Mouse (Mus musculus): ENCODE data around the gene Ak7. TPM values are rescaled to one million over a fixed set of nuclear protein-coding genes. Genes with fewer than 3 reads are reported as not detected.

The Ak7 gene
- polyA plus RNA-seq, 1 experiment from 2014 or later = 0.78 TPM

DNA sequence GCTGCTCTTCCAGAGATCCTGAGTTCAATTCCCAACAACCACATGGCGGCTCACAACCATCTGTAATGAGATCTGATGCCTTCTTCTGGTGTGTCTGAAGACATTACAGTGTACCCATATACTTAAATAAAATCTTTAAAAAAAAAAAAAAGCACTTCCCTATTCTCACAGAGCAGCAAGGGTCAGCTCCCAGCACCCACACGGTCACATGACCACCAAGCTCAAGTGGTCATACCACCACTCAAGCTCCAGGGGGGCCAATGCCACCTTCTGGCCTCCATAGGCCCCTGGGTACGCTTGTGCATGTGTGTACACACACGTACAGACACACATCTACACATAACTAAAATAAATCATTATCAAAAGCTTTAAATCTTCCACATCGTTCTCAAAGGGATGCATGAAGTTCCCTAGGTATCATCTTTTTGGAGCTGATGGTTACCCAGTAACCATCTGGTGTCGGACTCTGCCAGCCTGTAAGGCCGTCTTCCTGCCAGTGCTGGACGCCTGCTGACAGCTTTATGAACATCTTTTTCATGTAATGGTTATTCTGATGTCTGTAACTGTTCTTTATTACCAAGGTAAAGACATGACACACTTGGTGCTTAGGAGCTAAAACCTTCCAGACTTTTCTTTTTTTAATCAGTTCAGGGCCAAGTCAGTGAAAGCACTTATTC lies 8.5 kb upstream of the Ak7 start:
- no peak for ATAC-seq (ENCODE audit: low FRiP score)
- H3K9me3 ChIP-seq = no peaks in the 10 kb centered on the region
- H3K27me3 ChIP-seq = no peaks in the 10 kb centered on the region
- WGBS = 93% methylated on average over 8 of the region's 8 CpGs
- H3K4me3 ChIP-seq (replicated peaks) = no peak overlapping the region
- peaks cover 38% of the 10 kb centered on the region for H3K36me3 ChIP-seq (replicated peaks)
- no peak overlapping the region for H3K4me2 ChIP-seq
- H3K4me1 ChIP-seq = no peaks in the 10 kb centered on the region
- H3K27ac ChIP-seq = no peak overlapping the region
- H3K9ac ChIP-seq = no peak overlapping the region

DNA sequence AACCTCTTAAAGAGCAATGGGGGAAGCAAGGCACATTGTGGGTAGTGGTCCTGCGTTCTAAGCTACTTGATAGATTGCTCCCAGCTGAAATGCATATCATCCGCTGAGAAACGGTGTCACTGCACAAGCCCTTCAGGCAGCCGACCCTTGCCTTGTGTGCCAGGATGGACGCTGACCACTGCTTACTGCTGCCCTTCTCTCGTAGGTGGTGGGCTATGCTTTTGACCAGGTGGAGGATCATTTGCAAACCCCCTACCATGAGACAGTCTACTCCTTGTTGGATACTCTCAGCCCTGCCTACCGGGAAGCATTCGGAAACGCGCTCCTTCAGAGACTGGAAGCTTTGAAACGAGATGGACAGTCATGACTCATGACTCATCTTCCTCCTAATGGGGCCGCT lies 5.3 kb upstream of the Ak7 start:
- peaks cover 3% of the 10 kb centered on the region for H3K4me1 ChIP-seq
- H3K36me3 ChIP-seq (replicated peaks) = peaks cover 21% of the 10 kb centered on the region
- 94% methylated on average over 12 of the region's 12 CpGs for WGBS

DNA sequence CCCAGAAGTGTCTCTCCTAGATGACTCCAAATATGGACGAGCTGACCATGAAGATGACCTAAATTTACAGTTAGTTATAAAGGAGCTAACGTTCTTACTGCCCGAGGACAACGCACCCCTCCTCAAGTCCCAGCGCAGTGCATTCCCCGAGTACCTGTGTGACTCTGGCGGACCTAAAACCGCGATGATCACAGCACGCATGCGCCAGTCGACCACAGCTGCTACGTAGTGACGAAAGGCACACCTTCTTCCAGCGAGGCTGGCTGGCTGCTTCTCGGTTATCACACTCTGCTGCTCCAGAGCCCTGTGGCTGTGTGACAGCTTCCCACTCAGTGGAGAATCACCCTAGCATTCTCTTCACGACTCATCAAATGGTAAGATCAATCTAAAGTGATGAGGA lies 12.8 kb downstream of the Ak7 start:
- WGBS = 69% methylated on average over 17 of the region's 17 CpGs
- no peak for ATAC-seq (ENCODE audit: low FRiP score)
- peaks cover 9% of the 10 kb centered on the region; the same call in 1 of the 2 replicates for H3K4me1 ChIP-seq
- H3K9me3 ChIP-seq = no peaks in the 10 kb centered on the region
- H3K36me3 ChIP-seq (replicated peaks) = no peaks in the 10 kb centered on the region
- no peaks in the 10 kb centered on the region for H3K27me3 ChIP-seq
- H3K27ac ChIP-seq = no peak overlapping the region
- no peak overlapping the region for H3K9ac ChIP-seq
- no peak overlapping the region for H3K4me3 ChIP-seq (replicated peaks)
- H3K4me2 ChIP-seq = no peak overlapping the region

More for the DNA sequence above, 5.3 kb upstream of the Ak7 start:
- Histone ChIP-seq H3K4me2 (no peak overlapping the region), H3K9me3 (no peaks in the 10 kb centered on the region), H3K9ac (no peak overlapping the region), H3K27me3 (no peaks in the 10 kb centered on the region), H3K27ac (no peak overlapping the region), H3K4me3 (replicated peaks) (no peak overlapping the region)
- no peak for ATAC-seq (ENCODE audit: low FRiP score)

- H3K4me1 ChIP-seq = peaks cover 9% of the 10 kb centered on the region; the same call in 1 of the 2 replicates
- WGBS = 71% methylated on average over 3 of the region's 3 CpGs
Measured at GRCm38 (mm10) chr12:105720196-105720595, 14.4 kb downstream of the Ak7 start.

DNA sequence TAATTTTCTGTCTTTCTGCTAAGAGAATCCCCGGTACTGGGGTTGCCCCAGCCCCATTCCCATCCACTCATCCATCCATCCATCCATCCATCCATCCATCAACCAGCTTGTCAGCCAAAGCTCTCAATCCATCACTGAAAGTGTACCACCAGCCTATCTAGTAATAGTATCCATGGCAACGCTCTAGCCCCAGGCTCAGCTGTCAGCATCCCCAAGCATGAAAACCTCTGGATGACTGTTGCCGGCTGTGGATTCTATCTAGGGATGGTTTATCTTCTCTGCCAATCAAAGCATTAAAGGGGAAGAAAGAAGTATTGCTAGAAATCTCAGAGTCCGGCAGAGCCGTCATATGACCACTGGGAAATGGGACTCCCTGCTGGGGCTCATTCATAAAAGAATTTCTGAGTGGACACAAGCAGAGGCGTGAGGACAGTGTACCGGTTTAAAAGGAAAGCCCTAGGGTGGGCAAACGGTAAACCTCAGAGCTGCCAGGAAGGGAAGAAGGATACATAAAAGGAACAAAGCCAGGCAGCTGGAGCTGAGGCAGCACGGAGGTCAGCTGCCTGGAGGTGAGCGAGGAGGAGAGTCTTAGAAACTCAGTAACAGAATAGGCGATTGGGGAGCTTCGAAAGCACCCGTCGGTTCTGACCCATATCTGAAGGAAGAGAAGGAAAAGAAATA lies 15.8 kb downstream of the Ak7 start:
- no peaks in the 10 kb centered on the region for H3K36me3 ChIP-seq (replicated peaks)
- peak; percentile 63 for ATAC-seq (ENCODE audit: low FRiP score)
- no peak overlapping the region for H3K4me3 ChIP-seq (replicated peaks)
- H3K9ac ChIP-seq = no peak overlapping the region
- no peak overlapping the region for H3K4me2 ChIP-seq
- peak overlapping the region; percentile 54; the same call in 1 of the 2 replicates for H3K27ac ChIP-seq
- peaks cover 9% of the 10 kb centered on the region; the same call in 1 of the 2 replicates for H3K4me1 ChIP-seq
- WGBS = 40% methylated on average over 14 of the region's 14 CpGs
- no peaks in the 10 kb centered on the region for H3K27me3 ChIP-seq
- no peaks in the 10 kb centered on the region for H3K9me3 ChIP-seq

More at GRCm38 (mm10) chr12:105720196-105720595, 14.4 kb downstream of the Ak7 start:
- no peaks in the 10 kb centered on the region for H3K36me3 ChIP-seq (replicated peaks)
- H3K9ac ChIP-seq = no peak overlapping the region
- no peaks in the 10 kb centered on the region for H3K9me3 ChIP-seq
- H3K27me3 ChIP-seq = no peaks in the 10 kb centered on the region
- no peak for ATAC-seq (ENCODE audit: low FRiP score)
- H3K27ac ChIP-seq = no peak overlapping the region
- no peak overlapping the region for H3K4me3 ChIP-seq (replicated peaks)
- H3K4me2 ChIP-seq = no peak overlapping the region

GRCm38 (mm10) chr12:105722657-105723056 lies 16.9 kb downstream of the Ak7 start:
- no peak overlapping the region for H3K27ac ChIP-seq
- no peaks in the 10 kb centered on the region for H3K27me3 ChIP-seq
- no peak overlapping the region for H3K4me2 ChIP-seq
- H3K9me3 ChIP-seq = no peaks in the 10 kb centered on the region
- no peaks in the 10 kb centered on the region for H3K36me3 ChIP-seq (replicated peaks)
- no peak overlapping the region for H3K4me3 ChIP-seq (replicated peaks)
- ATAC-seq (ENCODE audit: low FRiP score) = peak; percentile 36; the same call in 1 of the 2 replicates
- WGBS = 6% methylated on average over 5 of the region's 5 CpGs
- peaks cover 9% of the 10 kb centered on the region; the same call in 1 of the 2 replicates for H3K4me1 ChIP-seq
- no peak overlapping the region for H3K9ac ChIP-seq

- H3K4me1 ChIP-seq = peaks cover 9% of the 10 kb centered on the region; the same call in 1 of the 2 replicates
- ATAC-seq (ENCODE audit: low FRiP score) = no peak
Measured at GRCm38 (mm10) chr12:105724616-105725015, 18.8 kb downstream of the Ak7 start.

GRCm38 (mm10) chr12:105725736-105726135 lies 20.0 kb downstream of the Ak7 start:
- Histone ChIP-seq H3K9me3 (no peaks in the 10 kb centered on the region), H3K27me3 (no peaks in the 10 kb centered on the region), H3K9ac (no peak overlapping the region), H3K27ac (no peak overlapping the region), H3K36me3 (replicated peaks) (no peaks in the 10 kb centered on the region), H3K4me1 (peaks cover 9% of the 10 kb centered on the region; the same call in 1 of the 2 replicates), H3K4me2 (no peak overlapping the region), H3K4me3 (replicated peaks) (no peak overlapping the region)
- WGBS = 81% methylated on average over 13 of the region's 13 CpGs
- ATAC-seq (ENCODE audit: low FRiP score) = no peak

More at GRCm38 (mm10) chr12:105724616-105725015, 18.8 kb downstream of the Ak7 start:
- H3K9ac ChIP-seq = no peak overlapping the region
- H3K27ac ChIP-seq = no peak overlapping the region
- no peak overlapping the region for H3K4me2 ChIP-seq
- no peaks in the 10 kb centered on the region for H3K27me3 ChIP-seq
- no peaks in the 10 kb centered on the region for H3K9me3 ChIP-seq
- 43% methylated on average over 1 of the region's 1 CpGs for WGBS
- no peaks in the 10 kb centered on the region for H3K36me3 ChIP-seq (replicated peaks)
- no peak overlapping the region for H3K4me3 ChIP-seq (replicated peaks)

GRCm38 (mm10) chr12:105727268-105727667 lies 21.5 kb downstream of the Ak7 start:
- Histone ChIP-seq H3K4me1 (no peaks in the 10 kb centered on the region), H3K27me3 (no peaks in the 10 kb centered on the region), H3K4me2 (no peak overlapping the region), H3K9ac (no peak overlapping the region), H3K4me3 (replicated peaks) (no peak overlapping the region), H3K27ac (no peak overlapping the region), H3K9me3 (no peaks in the 10 kb centered on the region), H3K36me3 (replicated peaks) (no peaks in the 10 kb centered on the region)
- WGBS = 93% methylated on average over 3 of the region's 3 CpGs
- no peak for ATAC-seq (ENCODE audit: low FRiP score)

DNA sequence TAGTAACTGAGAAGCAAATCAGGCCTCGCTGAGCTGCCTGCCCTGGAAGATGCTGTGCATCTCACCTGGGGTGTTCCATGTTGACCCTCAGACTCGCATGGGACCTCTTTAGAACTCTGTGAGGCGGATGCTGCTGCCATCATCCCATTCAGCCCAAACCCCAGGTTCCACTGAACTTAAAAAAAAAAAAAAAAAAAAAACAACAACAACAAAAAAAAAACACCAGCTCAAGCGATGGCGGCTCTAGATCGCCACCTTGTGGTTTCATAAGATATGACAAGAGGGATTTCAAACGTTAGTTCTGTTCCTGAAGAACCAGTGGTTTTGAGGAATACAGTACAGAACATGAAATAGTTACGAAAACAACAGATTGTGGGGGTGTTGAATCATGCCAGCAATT lies 22.2 kb downstream of the Ak7 start:
- no peaks in the 10 kb centered on the region for H3K36me3 ChIP-seq (replicated peaks)
- H3K27me3 ChIP-seq = no peaks in the 10 kb centered on the region
- no peak overlapping the region for H3K27ac ChIP-seq
- H3K4me1 ChIP-seq = no peaks in the 10 kb centered on the region
- ATAC-seq (ENCODE audit: low FRiP score) = no peak
- 24% methylated on average over 8 of the region's 8 CpGs for WGBS
- H3K9me3 ChIP-seq = no peaks in the 10 kb centered on the region
- H3K4me3 ChIP-seq (replicated peaks) = no peak overlapping the region
- H3K9ac ChIP-seq = no peak overlapping the region
- H3K4me2 ChIP-seq = no peak overlapping the region

DNA sequence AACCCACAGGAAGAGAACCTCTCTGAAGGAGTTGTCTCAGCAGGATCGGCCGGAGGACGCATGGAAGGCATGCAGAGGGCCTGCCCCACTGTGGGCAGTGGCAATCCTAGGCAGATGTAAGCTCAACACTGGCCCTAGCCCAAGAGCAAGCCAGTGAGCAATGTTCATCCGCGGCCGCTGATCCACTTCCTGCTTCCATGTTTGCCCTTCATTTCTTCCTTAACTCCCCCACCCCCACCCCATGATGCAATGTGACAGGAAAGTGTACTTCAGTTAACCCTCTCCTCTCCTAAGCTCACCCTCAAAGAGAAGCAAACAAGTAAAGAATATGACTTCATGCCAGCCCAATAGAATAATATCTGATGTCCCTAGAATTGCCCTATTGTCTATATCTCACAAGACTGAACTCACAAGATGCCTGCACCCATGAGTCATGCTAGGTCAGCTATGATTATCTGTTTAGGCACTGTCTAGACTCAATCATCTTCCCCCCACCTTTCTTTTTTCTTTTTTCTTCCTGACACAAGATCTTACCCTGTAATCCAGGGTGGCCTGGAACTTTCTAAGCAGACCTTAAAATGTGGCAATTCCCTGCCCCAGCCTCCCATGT lies 25.2 kb downstream of the Ak7 start:
- no peak overlapping the region for H3K4me3 ChIP-seq (replicated peaks)
- no peaks in the 10 kb centered on the region for H3K9me3 ChIP-seq
- H3K27me3 ChIP-seq = no peaks in the 10 kb centered on the region
- H3K4me2 ChIP-seq = no peak overlapping the region
- no peaks in the 10 kb centered on the region for H3K4me1 ChIP-seq
- no peak overlapping the region for H3K27ac ChIP-seq
- H3K36me3 ChIP-seq (replicated peaks) = no peaks in the 10 kb centered on the region
- WGBS = 85% methylated on average over 6 of the region's 6 CpGs
- no peak for ATAC-seq (ENCODE audit: low FRiP score)
- H3K9ac ChIP-seq = no peak overlapping the region

- no peaks in the 10 kb centered on the region for H3K27me3 ChIP-seq
- no peak for ATAC-seq (ENCODE audit: low FRiP score)
- WGBS = 76% methylated on average over 9 of the region's 9 CpGs
- no peaks in the 10 kb centered on the region for H3K36me3 ChIP-seq (replicated peaks)
- no peaks in the 10 kb centered on the region for H3K4me1 ChIP-seq
- no peak overlapping the region for H3K4me2 ChIP-seq
- no peak overlapping the region for H3K9ac ChIP-seq
- no peak overlapping the region for H3K4me3 ChIP-seq (replicated peaks)
- no peaks in the 10 kb centered on the region for H3K9me3 ChIP-seq
- H3K27ac ChIP-seq = no peak overlapping the region
Measured at GRCm38 (mm10) chr12:105733370-105734159, 27.8 kb downstream of the Ak7 start.
